Mouse (Mus musculus) bone marrow, adult 2 months (tissue): ENCODE results near the gene Zfp768. TPM values are rescaled to one million over a fixed set of nuclear protein-coding genes. Genes with fewer than 3 reads are reported as not detected.

ENCODE experiments used
- H3K27ac ChIP-seq: fragments of 200-500 bp; 2 replicates; pipeline ENCODE4 v1.5.1; 2012; ENCODE audit warnings: low read depth, mild to moderate bottlenecking, control low read depth, inconsistent platforms, low read length; ENCODE audit not compliant: control insufficient read depth, poor library complexity, insufficient read depth
- H3K4me1 ChIP-seq: fragments of 200-500 bp; 2 replicates; pipeline ENCODE4 v1.6.1; 2011; ENCODE audit warnings: low read length; ENCODE audit not compliant: control insufficient read depth, insufficient read depth
- H3K4me3 ChIP-seq: fragments of 200-500 bp; replicated peaks from 2 replicates; pipeline ENCODE3; 2011; ENCODE audit warnings: mild to moderate bottlenecking, low read depth, low read length, control low read depth; ENCODE audit not compliant: control insufficient read depth
- CTCF ChIP-seq: fragments of 200-500 bp; IDR thresholded peaks from 2 replicates; pipeline ENCODE4 v1.5.1; 2011; ENCODE audit warnings: low read length, control low read depth; ENCODE audit not compliant: control insufficient read depth, insufficient read depth
- POLR2A ChIP-seq: fragments of 200-500 bp; IDR thresholded peaks from 2 replicates; pipeline ENCODE4 v1.6.1; 2011; ENCODE audit warnings: low read depth, mild to moderate bottlenecking, control low read depth, low read length, borderline replicate concordance; ENCODE audit not compliant: control insufficient read depth
- WGBS: fragments of 180-500 bp; shearing (Covaris S2); methylation state at CpG from one replicate; pipeline ENCODE4 v1.1.7; 2018; 5-methylcytosine and 5-hydroxymethylcytosine counted together
- polyA plus RNA-seq: library from polyadenylated mRNA; stranded (reverse); fragments of >200 nt; gene quantifications from 2 replicates; pipeline ENCODE4 v1.2.4, GENCODE M21; 2011; ENCODE audit warnings: low replicate concordance; ENCODE audit not compliant: missing spikeins, insufficient read depth, insufficient read length

The Zfp768 gene
- polyA plus RNA-seq, 1 experiment = 5.1 TPM

- WGBS = 65% methylated on average over 13 of the region's 13 CpGs
- no peak overlapping the region for H3K4me3 ChIP-seq
- TF ChIP-seq CTCF = no peak
- no peak for TF ChIP-seq POLR2A
- H3K27ac ChIP-seq = no peak overlapping the region
- no peaks in the 10 kb centered on the region for H3K4me1 ChIP-seq
Measured at GRCm38 (mm10) chr7:127361449-127361848, 16.1 kb upstream of the Zfp768 start.

- Histone ChIP-seq H3K27ac (no peak overlapping the region), H3K4me3 (no peak overlapping the region), H3K4me1 (no peaks in the 10 kb centered on the region)
- 74% methylated on average over 4 of the region's 4 CpGs for WGBS
- no peak for TF ChIP-seq POLR2A
- TF ChIP-seq CTCF = no peak
Measured at GRCm38 (mm10) chr7:127360265-127360664, 14.9 kb upstream of the Zfp768 start.

GRCm38 (mm10) chr7:127358472-127358871 lies 13.1 kb upstream of the Zfp768 start:
- WGBS = 64% methylated on average over 4 of the region's 4 CpGs
- TF ChIP-seq CTCF = no peak
- TF ChIP-seq POLR2A = no peak
- no peak overlapping the region for H3K27ac ChIP-seq

GRCm38 (mm10) chr7:127357871-127358270 lies 12.5 kb upstream of the Zfp768 start:
- TF ChIP-seq POLR2A (no peak), CTCF (no peak)
- 51% methylated on average over 2 of the region's 2 CpGs for WGBS
- H3K4me3 ChIP-seq = no peak overlapping the region
- no peak overlapping the region for H3K27ac ChIP-seq
- no peaks in the 10 kb centered on the region for H3K4me1 ChIP-seq

More at GRCm38 (mm10) chr7:127358472-127358871, 13.1 kb upstream of the Zfp768 start:
- H3K4me3 ChIP-seq = no peak overlapping the region
- no peaks in the 10 kb centered on the region for H3K4me1 ChIP-seq

GRCm38 (mm10) chr7:127355796-127356195 lies 10.4 kb upstream of the Zfp768 start:
- no peak overlapping the region for H3K4me3 ChIP-seq
- TF ChIP-seq POLR2A = no peak
- no peak for TF ChIP-seq CTCF
- no peak overlapping the region for H3K27ac ChIP-seq
- WGBS = 33% methylated on average over 3 of the region's 3 CpGs
- H3K4me1 ChIP-seq = no peaks in the 10 kb centered on the region; the same call in 1 of the 2 replicates

- no peak overlapping the region for H3K27ac ChIP-seq
- 32% methylated on average over 5 of the region's 5 CpGs for WGBS
- no peak overlapping the region for H3K4me3 ChIP-seq
- no peak for TF ChIP-seq POLR2A
- no peak for TF ChIP-seq CTCF
- no peaks in the 10 kb centered on the region; the same call in 1 of the 2 replicates for H3K4me1 ChIP-seq
Measured at GRCm38 (mm10) chr7:127351230-127352004, 6.0 kb upstream of the Zfp768 start.

GRCm38 (mm10) chr7:127346676-127347075 lies 1.3 kb upstream of the Zfp768 start:
- H3K4me3 ChIP-seq = no peak overlapping the region
- no peak overlapping the region for H3K27ac ChIP-seq
- H3K4me1 ChIP-seq = no peaks in the 10 kb centered on the region; the same call in 1 of the 2 replicates
- no peak for TF ChIP-seq POLR2A
- 50% methylated on average over 8 of the region's 8 CpGs for WGBS

DNA sequence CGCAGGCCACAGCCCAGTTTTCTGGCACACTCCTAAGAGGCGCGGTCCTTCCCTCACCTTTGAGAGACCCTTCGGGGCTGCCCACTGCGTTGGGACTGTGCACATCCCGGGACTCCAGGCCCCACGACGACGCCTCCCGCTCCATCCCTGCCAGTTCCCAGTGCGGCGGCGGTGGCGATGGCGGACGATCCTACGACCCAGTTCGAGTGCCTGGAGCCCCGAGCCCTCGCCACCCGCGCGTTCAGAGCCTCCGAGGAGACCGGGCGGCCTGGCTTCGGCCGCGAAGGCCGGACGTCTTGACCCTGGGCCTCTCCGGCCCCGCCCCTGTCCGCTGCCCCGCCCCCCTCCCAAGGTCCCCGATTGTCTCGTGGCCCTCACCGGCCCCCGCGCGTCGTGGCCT lies 297 bp downstream of the Zfp768 start:
- Histone ChIP-seq H3K27ac (peak overlapping the region; percentile 77), H3K4me3 (peak overlapping the region; percentile 78), H3K4me1 (no peaks in the 10 kb centered on the region)
- WGBS = under 1% methylated on average over 42 of the region's 42 CpGs
- TF ChIP-seq POLR2A (no peak), CTCF (no peak)
